Mouse (Mus musculus) bone marrow, adult 2 months (tissue): Measurements from ENCODE around the gene Scgb1b29. TPM values are rescaled to one million over a fixed set of nuclear protein-coding genes. Genes with fewer than 3 reads are reported as not detected.
"Not testable (repeated sequence)": the region's sequence is repeated elsewhere in the genome, so short reads cannot be mapped to it uniquely, and the experiment has no call there.

ENCODE experiments used
- H3K27ac ChIP-seq: fragments of 200-500 bp; 2 replicates; pipeline ENCODE4 v1.5.1; 2012; ENCODE audit warnings: low read depth, mild to moderate bottlenecking, control low read depth, inconsistent platforms, low read length; ENCODE audit not compliant: control insufficient read depth, poor library complexity, insufficient read depth
- H3K4me1 ChIP-seq: fragments of 200-500 bp; 2 replicates; pipeline ENCODE4 v1.6.1; 2011; ENCODE audit warnings: low read length; ENCODE audit not compliant: control insufficient read depth, insufficient read depth
- H3K4me3 ChIP-seq: fragments of 200-500 bp; replicated peaks from 2 replicates; pipeline ENCODE3; 2011; ENCODE audit warnings: mild to moderate bottlenecking, low read depth, low read length, control low read depth; ENCODE audit not compliant: control insufficient read depth
- WGBS: fragments of 180-500 bp; shearing (Covaris S2); methylation state at CpG from one replicate; pipeline ENCODE4 v1.1.7; 2018; 5-methylcytosine and 5-hydroxymethylcytosine counted together
- polyA plus RNA-seq: library from polyadenylated mRNA; stranded (reverse); fragments of >200 nt; gene quantifications from 2 replicates; pipeline ENCODE4 v1.2.4, GENCODE M21; 2011; ENCODE audit warnings: low replicate concordance; ENCODE audit not compliant: missing spikeins, insufficient read depth, insufficient read length

The Scgb1b29 gene
- not detected in 2 replicates for polyA plus RNA-seq

- 83% methylated on average over 5 of the region's 5 CpGs for WGBS
- not testable (repeated sequence) for H3K27ac ChIP-seq, H3K4me3 ChIP-seq, H3K4me1 ChIP-seq
These were observed at the start of gene Scgb1b29 for GRCm38 (mm10) chr7:32441241-32441640. Scgb1b29 (plus strand) TSS chr7:32441541.

GRCm38 (mm10) chr7:32428636-32429035 is 12.7 kb upstream of the Scgb1b29 start:
- H3K4me1 ChIP-seq, H3K27ac ChIP-seq, H3K4me3 ChIP-seq: not testable (repeated sequence)
- 85% methylated on average over 11 of the region's 11 CpGs for WGBS

Other genes with a start within 250 kb of the Scgb1b29 start
- not detected in 2 replicates for gene Scgb2b11, start 230.4 kb upstream of the Scgb1b29 start, polyA plus RNA-seq
- gene Scgb1b11, start 218.7 kb upstream of the Scgb1b29 start, polyA plus RNA-seq, result not detected in 2 replicates
- not detected in 2 replicates for gene Scgb2b12, start 114.3 kb upstream of the Scgb1b29 start, polyA plus RNA-seq
- gene Scgb1b12, start 107.4 kb upstream of the Scgb1b29 start, polyA plus RNA-seq, result not detected in 2 replicates